Mouse (Mus musculus) gastrocnemius, adult 8-10 months (tissue): ENCODE data around the gene Six3. TPM values are rescaled to one million over a fixed set of nuclear protein-coding genes. Genes with fewer than 3 reads are reported as not detected.

Experiments used
- DNase-seq, 2 experiments: peaks; one replicate each; pipeline ENCODE4 v3.0.0; 2022; ENCODE audit warnings: low spot score in 2 of 2
- total RNA-seq, 4 experiments: library from RNA; stranded (reverse); gene quantifications; 2 replicates each; pipeline ENCODE4 v1.2.4; 2022

Gene Six3
- total RNA-seq, 4 experiments from 2014 or later: not detected

- DNase-seq: no peak
Measured at GRCm38 (mm10) chr17:85624981-85625940, 11.9 kb downstream of the Six3 start.

- DNase-seq: no peak
Measured at GRCm38 (mm10) chr17:85626091-85626860, 12.9 kb downstream of the Six3 start.

GRCm38 (mm10) chr17:85627751-85628150 is 14.3 kb downstream of the Six3 start:
- no peak for DNase-seq

DNA sequence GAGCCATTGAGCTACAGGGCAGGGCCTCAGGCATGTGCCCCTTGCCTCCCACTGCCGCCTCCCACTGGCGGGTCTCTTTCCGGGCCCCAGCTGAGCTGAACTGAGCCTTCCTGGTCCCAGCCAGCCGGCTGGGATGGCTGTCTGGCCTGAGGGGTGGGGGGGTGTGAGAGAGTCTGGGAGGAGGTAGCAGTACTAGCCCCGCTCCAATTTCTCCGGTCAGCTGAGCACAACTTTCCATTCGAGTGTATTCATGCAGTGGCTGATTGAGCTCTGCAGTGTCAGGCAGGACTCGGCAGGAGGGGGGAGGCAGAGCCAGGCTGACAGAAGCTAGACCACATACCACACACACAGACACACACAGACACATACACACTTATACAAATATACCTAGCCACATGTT is 15.4 kb downstream of the Six3 start:
- DNase-seq: no peak

- DNase-seq: no peak
Measured at GRCm38 (mm10) chr17:85629396-85629795, 16.0 kb downstream of the Six3 start.

DNA sequence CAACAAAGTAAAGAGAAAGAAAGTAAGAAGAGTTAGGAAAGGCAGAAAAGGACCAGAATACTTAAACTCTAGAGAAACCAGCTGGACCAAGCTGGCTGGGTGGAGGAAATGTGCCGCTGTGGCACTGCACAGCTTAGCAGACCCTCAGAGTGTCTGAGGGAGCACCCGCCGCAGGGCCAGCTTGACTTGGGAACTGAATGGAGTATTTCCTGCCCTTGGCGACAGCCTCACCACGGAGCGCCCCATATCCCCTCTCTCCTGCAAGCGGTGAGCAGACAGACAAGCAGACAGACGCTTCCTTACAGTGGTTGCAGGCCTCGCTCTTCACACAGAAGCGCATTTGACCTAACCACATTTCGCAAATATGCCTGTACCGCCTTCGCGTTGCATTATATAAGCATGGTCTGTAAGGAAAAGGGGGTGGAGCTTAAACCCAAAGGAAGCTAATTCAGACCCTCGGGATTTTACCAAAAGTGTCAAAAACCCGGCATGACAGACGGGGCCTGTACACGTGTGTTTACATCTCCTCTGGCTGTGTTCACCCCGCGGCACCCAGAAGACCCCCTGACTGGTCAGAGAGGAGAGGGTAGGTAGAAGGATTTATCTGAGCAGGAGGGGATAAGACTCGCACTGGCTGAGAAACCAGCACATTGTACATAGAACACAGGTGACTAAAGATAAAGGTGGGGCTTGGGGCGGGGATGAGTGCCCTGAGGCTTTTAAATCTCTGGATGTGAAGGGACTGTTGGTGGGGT is 17.1 kb downstream of the Six3 start:
- DNase-seq: no peak

GRCm38 (mm10) chr17:85631106-85631505 is 17.7 kb downstream of the Six3 start:
- DNase-seq: no peak

- peak; percentile 23 to 45 for DNase-seq
Measured at GRCm38 (mm10) chr17:85633619-85634018, 20.2 kb downstream of the Six3 start.

GRCm38 (mm10) chr17:85637876-85638275 is 24.5 kb downstream of the Six3 start:
- DNase-seq: no peak

DNA sequence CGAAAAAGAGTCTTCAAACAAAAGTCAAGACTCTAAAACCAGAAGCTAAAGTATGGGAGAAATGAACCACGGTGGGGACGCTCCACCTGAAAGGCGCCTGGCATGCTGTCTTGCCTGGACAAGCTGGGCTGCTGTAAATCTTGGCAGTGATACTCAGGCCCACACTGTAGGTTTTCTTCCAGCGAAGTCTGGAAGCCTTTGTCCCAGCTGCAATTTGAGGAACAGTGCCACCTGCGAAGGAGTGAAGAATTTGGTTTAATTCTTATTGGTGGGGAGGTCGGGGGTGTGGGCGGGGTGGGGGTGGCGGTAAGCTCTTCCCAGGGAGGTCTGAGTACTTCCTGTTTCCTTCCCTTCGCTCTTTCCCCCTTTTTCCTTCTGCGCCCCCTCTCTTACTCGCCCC is 31.9 kb downstream of the Six3 start:
- no peak for DNase-seq

DNA sequence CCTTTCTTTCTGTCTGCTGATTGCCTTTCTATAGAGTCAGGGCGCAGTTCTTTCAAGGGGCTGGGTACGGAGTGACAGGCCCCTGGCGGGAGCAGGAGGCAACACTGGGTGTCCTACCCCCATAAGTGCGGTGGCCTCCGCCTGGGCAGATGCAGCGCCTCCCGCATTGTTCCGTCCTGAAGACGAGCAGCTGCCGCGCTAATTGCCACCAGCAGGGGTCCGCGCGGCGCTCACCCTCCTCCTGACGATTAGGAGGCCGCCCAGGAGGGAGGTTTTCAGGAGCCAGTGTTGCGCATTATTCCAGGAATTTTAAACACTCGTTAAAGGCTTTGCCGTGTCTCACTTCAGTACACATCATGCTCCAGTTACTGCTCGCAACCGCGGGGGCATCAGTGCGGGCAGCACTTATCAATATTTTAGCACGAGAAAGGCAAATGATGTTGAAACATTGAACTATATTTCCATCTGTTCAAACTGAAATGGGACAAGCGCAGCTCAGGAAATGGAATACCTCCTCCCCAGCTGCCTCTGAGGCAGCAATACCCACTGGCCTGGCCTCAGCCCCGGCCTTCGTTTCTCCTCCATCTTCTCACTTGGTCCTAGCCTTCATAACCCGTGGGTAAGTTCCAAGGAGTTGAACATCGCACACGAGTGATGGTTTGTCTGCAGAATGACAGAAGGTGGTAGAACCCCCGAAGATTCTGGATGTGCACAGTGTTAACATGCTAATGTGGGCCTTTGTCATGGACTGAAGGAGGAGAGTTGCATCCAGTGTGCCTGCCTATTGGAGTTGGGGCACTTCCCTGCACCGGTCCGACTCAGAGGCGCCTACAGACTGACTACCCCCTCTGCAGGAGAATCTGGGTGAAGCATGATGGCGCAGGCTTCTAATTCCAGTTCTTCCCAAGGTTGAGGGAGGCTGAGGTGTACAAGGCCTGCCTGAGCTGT is 32.6 kb downstream of the Six3 start:
- no peak for DNase-seq

DNA sequence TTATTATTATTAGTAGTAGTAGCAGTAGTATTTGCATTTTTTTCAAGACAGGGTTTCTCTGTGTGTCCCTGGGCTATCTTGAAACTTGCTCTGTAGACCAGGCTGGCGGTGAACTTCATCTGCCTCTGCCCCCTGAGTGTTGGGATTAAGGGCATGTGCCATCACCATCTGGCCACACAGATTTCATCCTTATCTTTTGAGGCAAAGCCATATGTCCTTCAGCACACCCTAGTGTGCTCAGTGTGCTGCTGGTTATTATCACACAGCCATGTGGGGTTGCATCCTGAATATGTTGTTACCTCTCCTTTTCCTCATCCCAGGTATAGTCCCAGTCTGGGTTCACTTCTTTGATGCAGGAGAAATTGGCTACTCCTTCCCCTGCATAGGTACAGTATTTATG is 46.6 kb downstream of the Six3 start:
- DNase-seq: no peak

DNA sequence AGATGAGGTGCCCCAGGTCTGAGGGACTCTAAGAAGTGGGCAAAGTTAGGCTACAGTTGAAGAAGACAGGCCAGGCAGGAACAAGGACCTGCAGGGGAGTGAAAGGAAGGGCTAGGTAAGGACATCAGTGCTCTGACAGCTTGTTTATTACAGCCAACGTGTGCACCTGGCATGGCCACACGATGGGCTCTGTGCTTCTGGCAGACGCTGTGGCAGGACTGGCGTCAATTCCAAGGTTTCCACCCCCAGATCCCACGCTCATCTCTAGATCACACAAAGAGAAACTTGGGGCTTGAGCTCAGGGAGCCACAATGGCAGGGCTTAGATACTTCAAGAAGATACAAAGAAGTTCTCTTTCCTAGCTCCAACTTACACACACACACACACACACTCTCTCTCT is 48.1 kb downstream of the Six3 start:
- no peak for DNase-seq

DNA sequence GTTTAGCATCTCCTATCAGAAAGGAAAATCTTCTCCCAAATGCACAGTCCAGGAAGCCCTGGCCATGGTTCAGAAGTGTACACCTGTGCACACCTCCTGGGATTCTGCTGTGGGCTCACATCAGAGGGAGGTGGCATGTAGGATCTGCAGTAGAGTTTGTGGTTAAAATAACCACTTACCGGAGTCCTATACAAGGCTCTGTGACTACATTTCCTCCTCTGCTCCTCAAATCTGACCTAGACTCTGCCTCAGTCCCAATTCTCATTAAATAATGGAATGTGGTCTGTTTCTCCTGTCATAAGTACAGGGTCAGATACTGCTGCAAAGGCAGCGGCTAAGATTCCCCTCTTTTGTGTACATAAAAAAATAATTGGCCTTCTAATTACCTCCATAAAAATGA is 50.8 kb downstream of the Six3 start:
- DNase-seq: no peak

DNA sequence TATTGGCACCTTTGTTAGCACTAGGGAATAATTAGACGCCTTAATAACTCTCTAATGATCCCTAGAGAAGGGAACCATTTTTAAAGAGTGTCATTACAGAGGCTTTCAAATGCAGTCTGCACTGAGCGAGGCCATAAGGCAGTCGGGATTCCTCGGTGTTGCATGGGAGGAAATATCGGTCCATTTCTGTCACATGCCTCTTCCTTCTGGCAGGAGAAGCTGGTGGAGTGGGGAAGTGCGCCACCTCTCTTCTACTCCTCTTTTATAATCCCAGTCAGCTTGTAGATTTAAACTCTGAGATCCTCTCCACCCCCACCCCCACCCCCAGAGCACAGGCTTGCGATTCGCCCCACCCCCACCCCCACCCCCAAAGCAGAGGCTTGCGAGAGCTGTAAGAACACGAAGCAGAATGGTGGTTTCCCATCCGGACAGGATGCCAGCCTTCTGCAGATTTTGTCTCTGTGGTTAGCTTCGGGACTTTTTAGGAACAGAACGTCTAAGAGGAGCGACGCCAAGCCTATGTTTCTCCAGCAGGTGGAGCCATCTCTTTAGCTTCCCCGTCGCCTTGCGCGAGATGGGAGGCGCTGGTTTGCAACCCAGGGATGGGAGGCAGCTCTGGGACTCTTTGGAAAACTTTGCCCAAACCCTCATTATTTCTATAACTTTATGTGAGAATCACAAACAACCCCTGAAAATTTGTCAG is 51.4 kb downstream of the Six3 start:
- peak; percentile 25 to 47 for DNase-seq

Other genes starting within 250 kb of the Six3 start
- gene Six2, start 74.7 kb downstream of the Six3 start, total RNA-seq: 10 to 100 TPM; 24.2 to 32.0 (median 27.8) TPM